Mouse (Mus musculus) thymus, postnatal 0 days (tissue): ENCODE results near the gene Lnx1. TPM values are rescaled to one million over a fixed set of nuclear protein-coding genes. Genes with fewer than 3 reads are reported as not detected.

Source experiments
- DNase-seq: peaks from one replicate; pipeline ENCODE4 v3.0.0-alpha.2; 2015; ENCODE audit warnings: low spot score
- polyA plus RNA-seq: library from polyadenylated mRNA; unstranded; fragments of >200 nt; fragmentation: Nextera tagmentation; extraction: Ambion mirVana; gene quantifications from 2 replicates; pipeline ENCODE4 v1.2.1, GENCODE M21; 2015

The Lnx1 gene
- polyA plus RNA-seq, 1 experiment from 2014 or later = 0.91 TPM

DNA sequence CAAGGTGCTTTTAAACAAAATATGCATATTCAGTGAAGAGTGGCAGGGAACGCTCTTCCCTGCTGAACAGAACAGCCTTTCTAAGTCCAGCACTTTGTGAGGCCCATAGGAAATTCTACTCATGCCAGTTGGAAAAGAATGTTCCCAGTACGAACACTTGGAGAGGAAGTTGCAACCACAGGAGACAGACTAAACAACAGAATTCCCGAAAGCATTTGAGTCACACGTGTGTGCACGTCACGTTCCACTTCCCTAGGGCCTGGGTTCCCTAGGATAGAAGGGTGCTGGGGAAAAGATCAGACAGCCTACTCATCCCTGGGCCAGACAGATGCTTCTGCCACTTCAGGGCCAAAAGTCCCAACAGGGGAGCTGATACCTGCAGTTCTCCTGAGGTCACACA lies 48.2 kb downstream of the Lnx1 start:
- no peak for DNase-seq

DNA sequence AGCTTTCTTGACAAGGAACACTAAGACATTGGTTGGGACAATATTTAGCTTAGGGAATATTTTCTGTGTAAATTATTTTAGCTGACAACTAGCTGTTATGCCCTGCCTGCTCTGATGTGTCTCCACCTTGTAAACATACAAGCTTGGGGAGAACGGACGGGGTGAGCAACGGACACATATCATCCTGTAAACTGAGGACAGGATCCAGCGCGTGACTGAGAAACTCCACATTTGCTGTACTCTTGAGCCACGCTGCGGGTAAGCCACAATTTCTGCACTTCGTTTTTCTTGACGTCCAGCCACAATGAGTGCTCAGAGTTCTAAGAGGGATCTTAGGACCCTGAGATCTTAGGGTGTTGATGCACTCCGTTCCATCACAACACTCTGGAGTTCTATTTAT lies 48.9 kb downstream of the Lnx1 start:
- DNase-seq = no peak

- no peak for DNase-seq
These were observed 53.6 kb downstream of the Lnx1 start for GRCm38 (mm10) chr5:74649122-74649521.

DNA sequence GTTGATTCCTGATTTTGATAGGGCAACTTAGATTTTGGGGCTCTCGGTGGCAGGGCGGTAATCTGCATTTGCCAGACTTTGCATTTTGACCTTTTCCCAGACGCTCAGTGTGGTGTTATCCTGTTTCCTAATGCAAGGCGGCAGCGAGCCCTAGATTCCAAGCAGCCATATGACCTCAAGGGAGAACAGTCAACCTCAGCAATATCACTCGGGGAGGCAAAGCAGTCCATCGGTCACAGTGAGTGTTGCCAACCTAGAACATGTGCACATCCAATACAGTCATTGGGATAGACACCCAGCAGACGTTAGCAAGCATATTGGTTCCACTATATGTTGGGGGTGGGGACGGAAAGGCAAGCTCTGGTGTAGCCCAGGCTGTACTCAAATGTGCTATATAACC lies 54.5 kb downstream of the Lnx1 start:
- DNase-seq = no peak

DNA sequence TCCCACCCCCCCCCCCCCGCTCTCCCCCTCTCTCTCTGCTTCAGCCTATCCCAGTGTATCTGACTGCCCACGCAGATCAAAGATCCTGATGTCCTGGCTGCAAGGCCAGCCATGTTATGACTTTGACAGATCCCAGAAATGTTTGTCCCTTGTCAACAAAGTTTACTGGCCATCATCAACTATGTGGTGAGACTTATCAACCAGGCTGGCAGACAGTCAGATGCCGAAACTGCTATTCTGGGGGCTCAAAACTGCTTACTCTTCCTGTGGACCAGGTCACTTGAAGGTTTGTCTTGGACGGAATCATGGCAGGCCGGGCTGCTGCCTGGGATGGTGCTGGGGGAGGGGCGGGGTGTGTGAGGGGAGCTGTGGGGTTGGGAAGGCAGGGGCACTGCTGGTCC lies 55.1 kb downstream of the Lnx1 start:
- no peak for DNase-seq

DNA sequence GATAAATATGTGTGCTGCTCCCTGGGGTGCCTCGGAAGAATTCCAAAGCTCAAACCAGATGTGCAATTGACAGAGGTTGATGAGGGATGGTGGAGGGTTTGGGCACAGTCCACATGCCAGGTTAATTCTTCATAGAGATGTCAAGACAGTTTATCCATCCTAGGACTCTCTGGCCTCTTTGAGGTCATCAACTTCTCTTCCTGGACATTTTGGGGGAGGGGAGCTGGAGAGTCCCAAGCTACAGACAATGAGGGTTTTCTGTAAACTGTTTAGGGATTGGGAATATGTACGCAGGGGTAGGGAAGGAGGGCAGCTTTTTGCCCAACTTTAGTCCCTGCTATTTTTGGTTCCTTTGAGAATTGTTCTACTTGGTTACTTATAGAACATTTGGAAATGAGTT lies 60.4 kb downstream of the Lnx1 start:
- no peak for DNase-seq

DNA sequence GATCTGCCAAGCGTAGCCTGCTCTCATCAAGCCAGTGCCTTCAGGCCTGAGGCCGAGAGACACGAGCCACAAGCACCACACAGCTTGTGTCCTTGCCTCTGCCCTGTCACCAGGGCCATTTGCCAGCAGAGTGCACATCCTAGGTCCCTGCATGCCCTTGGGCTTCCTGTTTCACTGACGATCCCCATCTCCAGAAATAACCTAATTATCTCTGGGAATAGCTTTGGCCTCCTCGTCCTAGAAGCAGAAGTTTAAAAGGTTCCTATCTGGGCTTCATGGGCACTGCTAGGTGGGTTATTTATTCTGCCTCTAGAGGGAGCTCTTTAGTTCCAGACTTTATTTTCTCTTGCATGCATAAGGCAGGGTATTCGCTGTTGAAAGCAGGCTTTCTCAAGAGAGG lies 61.7 kb downstream of the Lnx1 start:
- DNase-seq = peak; percentile 41

DNA sequence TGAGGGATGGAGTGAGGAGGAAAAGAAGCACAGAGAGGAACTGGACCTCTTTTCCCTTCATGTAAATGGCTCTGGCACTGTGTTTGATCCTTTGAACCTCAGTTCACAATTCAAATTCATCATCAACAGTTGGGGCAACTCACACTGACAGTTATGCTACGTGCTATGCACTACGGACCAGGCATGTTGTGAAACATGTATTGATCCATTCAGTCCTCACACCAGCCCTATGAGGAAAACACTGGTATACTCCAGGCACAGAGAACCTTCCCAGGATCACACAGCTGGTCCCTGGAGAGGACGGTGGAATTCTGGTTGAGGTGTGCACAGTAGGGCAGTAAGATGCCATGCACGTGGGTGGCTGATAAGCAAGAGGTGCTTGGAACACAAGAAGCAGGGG lies 62.2 kb downstream of the Lnx1 start:
- no peak for DNase-seq

DNA sequence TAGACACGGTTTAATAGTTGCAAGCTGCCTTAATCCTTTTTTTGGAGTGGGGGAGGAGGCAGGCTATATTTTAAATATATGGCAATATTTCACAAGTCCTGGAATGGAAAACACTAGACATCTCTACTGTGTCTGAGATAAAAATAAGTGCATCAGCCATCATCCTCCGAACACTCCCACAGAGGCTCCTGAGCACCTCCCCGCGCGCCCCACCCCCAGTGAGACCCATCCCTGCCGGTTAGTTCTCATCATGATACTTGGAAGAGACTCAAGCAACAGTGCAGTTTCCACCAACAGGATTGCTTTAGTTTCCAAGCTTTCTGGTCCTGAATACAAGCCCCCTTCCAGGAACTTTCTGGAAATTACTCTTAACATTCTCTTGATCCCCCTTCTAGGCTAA lies 63.2 kb downstream of the Lnx1 start:
- no peak for DNase-seq

DNA sequence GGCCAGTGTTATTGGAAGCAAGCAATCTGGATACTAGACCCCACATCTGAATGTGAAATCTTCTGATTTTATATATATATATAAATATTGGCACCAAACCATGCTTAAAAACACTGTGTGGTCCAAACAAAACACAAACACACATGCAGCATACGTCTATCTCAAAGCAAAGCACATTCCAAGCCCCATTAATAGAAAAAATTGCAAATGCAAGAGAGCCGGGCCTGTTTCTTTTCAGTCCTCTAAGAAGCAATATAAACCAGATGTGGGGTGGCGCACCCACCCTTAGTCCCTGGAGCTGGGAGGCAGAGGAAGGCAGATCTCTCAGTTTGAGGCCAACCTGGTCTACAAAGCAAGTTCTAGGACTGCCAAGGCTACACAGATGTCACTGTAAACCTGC lies 68.3 kb downstream of the Lnx1 start:
- DNase-seq = no peak

GRCm38 (mm10) chr5:74633453-74633852 lies 69.3 kb downstream of the Lnx1 start:
- DNase-seq = no peak

GRCm38 (mm10) chr5:74632369-74633114 lies 70.2 kb downstream of the Lnx1 start:
- DNase-seq = no peak

DNA sequence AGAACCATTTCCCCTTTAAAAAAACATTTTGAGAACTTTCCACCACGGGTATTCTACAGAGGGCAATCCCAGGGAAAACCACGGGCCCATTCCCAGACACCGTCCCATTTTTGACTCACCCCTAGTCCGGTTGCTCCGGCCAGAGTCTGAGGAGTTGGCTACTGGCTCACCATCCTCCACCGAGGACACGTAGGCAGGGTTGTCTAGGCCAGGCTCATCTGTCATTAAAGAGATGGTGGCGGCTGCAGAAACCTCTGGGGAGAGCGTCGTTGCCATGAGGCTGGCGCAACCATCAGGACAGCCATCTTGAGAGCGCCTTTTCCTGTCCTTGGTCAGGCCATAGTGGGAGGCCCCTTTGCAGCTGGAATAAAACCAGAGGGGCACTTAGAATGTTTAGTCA lies 74.7 kb downstream of the Lnx1 start:
- DNase-seq = no peak

DNA sequence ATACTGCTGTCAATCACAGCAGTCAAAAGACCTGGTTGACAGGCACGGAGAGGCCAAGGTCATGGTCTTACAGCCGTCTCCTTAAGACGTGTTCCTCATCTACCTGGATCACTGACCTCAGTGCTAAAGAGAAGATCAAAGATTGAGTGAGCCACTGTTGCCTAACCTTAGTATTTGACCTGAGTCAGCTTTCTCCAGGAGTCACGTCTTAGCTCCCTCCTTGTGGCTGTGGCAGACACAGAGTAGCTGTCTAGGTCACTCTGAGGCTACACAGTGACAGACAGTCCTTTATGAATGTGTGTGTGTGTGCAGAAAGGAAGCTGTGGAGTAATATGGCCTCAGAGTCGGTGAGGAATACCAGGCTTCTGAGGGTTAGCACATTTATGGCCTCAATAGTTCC lies 78.3 kb downstream of the Lnx1 start:
- DNase-seq = no peak

DNA sequence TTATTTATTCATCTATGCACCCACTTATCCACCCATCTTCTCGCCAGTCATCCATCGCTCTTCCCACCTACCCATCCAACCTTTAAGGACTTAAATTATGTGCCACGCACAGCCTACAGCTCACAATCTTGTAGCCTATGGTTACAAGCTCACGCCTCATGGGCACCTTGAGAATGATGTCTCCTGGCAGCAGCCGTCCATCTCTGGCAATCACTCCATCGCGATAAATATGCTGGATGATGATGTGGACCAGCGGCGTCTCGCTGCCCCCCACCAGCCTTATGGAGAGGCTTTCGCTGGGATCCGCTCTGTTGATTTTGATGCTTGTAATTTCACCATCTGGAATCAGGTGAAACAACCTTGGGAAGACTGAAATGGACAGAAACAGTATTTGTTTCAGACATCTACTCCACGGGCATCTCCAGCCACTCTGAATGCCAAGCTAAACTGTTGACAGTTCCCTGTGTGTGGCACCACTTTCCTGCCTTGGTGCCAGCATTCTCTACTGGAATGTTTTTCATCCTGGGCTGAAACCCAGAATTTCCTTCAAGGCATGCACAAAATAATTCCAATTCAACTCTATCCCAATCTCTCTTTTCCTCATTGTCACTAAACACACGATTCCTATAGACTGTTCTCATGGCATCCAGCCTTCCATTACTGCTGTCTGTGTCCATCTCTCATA lies 79.3 kb downstream of the Lnx1 start:
- no peak for DNase-seq

- no peak for DNase-seq
These were observed 80.8 kb downstream of the Lnx1 start for GRCm38 (mm10) chr5:74621691-74622470.

- no peak for DNase-seq
These were observed 84.1 kb downstream of the Lnx1 start for GRCm38 (mm10) chr5:74618573-74619059.

- DNase-seq = no peak
These were observed 84.7 kb downstream of the Lnx1 start for GRCm38 (mm10) chr5:74617816-74618572.

- no peak for DNase-seq
These were observed 89.1 kb downstream of the Lnx1 start for GRCm38 (mm10) chr5:74613491-74614151.

DNA sequence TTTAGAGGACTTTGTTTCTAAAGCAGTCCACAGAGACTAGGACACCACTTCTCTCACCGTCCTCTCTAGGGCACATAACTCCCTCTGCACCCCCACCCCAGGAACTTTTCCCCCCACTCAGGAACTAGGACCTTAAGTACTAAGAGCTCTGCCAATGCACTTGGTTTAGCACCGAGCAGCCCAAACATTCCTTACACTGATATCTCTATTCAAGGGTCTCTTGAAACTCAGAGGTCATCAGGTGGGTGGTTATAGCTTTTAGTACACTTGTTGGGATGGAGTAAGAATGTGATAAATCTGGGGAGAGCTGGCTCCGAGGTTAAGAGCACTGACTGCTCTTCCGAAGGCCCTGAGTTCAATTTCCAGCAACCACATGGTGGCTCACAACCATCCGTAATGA lies 90.0 kb downstream of the Lnx1 start:
- no peak for DNase-seq

DNA sequence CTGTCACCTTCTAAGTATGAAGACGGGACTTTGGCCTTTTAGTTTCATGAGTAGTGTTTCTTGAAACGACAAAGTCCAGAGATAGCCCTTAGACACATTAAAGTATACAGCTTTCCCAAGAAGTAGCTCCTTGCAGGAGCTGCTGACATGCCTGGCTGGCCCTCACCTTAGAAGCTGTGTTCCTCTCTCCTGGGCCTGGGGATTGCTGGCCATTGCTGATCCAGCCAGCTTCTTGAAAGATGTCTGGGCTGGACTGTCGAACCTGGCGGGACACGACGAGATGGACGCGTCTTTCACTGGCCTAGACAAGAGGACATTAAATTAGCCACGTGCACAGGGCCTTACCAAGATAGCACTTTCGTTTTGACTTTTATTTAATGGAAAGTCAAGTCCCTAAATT lies 92.2 kb downstream of the Lnx1 start:
- no peak for DNase-seq
